Mouse (Mus musculus) gastrocnemius, adult 8-10 months (tissue): ENCODE measurements around the gene Mpp2. TPM values are rescaled to one million over a fixed set of nuclear protein-coding genes. Genes with fewer than 3 reads are reported as not detected.

ENCODE experiments used
- DNase-seq, 2 experiments: peaks; one replicate each; pipeline ENCODE4 v3.0.0; 2022; ENCODE audit warnings: low spot score in 2 of 2
- total RNA-seq, 4 experiments: library from RNA; stranded (reverse); gene quantifications; 2 replicates each; pipeline ENCODE4 v1.2.4; 2022

Gene Mpp2
- total RNA-seq, 4 experiments from 2014 or later: 0.27 to 1.1 (median 0.57) TPM

GRCm38 (mm10) chr11:102037789-102038188 is 50.5 kb downstream of the Mpp2 start:
- DNase-seq: no peak

GRCm38 (mm10) chr11:102036336-102036735 is 52.0 kb downstream of the Mpp2 start:
- no peak for DNase-seq

- no peak for DNase-seq
Observed at GRCm38 (mm10) chr11:102035456-102035960, 52.8 kb downstream of the Mpp2 start.

GRCm38 (mm10) chr11:102034887-102035286 is 53.4 kb downstream of the Mpp2 start:
- DNase-seq: no peak

GRCm38 (mm10) chr11:102033055-102033591 is 55.2 kb downstream of the Mpp2 start:
- no peak for DNase-seq

- DNase-seq: no peak
Observed at GRCm38 (mm10) chr11:102031149-102031548, 57.2 kb downstream of the Mpp2 start.

- DNase-seq: no peak
Observed at GRCm38 (mm10) chr11:102029966-102030365, 58.3 kb downstream of the Mpp2 start.

GRCm38 (mm10) chr11:102029304-102029703 is 59.0 kb downstream of the Mpp2 start:
- DNase-seq: no peak

GRCm38 (mm10) chr11:102028087-102028816 is 60.1 kb downstream of the Mpp2 start, which contains the start of gene Mpp3:
Gene Mpp3 (minus strand): TSS chr11:102028461.
- no peak for DNase-seq

- no peak for DNase-seq
Observed at GRCm38 (mm10) chr11:102027361-102028017, 60.8 kb downstream of the Mpp2 start.

GRCm38 (mm10) chr11:102026694-102027360 is 61.5 kb downstream of the Mpp2 start:
- DNase-seq: peak; percentile 42 to 62

GRCm38 (mm10) chr11:102025991-102026660 is 62.2 kb downstream of the Mpp2 start:
- DNase-seq: no peak

GRCm38 (mm10) chr11:102025354-102025753 is 63.0 kb downstream of the Mpp2 start:
- no peak for DNase-seq

- no peak for DNase-seq
Observed at GRCm38 (mm10) chr11:102024875-102025274, 63.4 kb downstream of the Mpp2 start.

GRCm38 (mm10) chr11:102024084-102024758 is 64.1 kb downstream of the Mpp2 start:
- peak; percentile 74 to 82 for DNase-seq

- DNase-seq: no peak
Observed at GRCm38 (mm10) chr11:102023406-102023805, 64.9 kb downstream of the Mpp2 start.

- no peak for DNase-seq
Observed at GRCm38 (mm10) chr11:102021196-102021595, 67.1 kb downstream of the Mpp2 start.

GRCm38 (mm10) chr11:102019736-102020135 is 68.6 kb downstream of the Mpp2 start:
- DNase-seq: no peak

GRCm38 (mm10) chr11:102016136-102016535 is 72.2 kb downstream of the Mpp2 start:
- DNase-seq: peak in 1 of 2 experiments; percentile 33

- DNase-seq: no peak
Observed at GRCm38 (mm10) chr11:102015472-102015871, 72.8 kb downstream of the Mpp2 start.

- no peak for DNase-seq
Observed at GRCm38 (mm10) chr11:102013201-102013600, 75.1 kb downstream of the Mpp2 start.
